Mouse (Mus musculus) embryonic fibroblast, embryonic 13.5 days (primary cell): Measurements from ENCODE around the gene Trank1.

Experiments used
- CTCF ChIP-seq: IDR thresholded peaks from 2 replicates; pipeline ENCODE4 v1.5.1; 2011; ENCODE audit warnings: mild to moderate bottlenecking, control low read depth, low read length, moderate library complexity, borderline replicate concordance; ENCODE audit not compliant: insufficient read depth
- POLR2A ChIP-seq: IDR thresholded peaks from 2 replicates; pipeline ENCODE4 v1.6.1; 2011; ENCODE audit warnings: low read depth, mild to moderate bottlenecking, control low read depth, low read length, moderate library complexity

DNA sequence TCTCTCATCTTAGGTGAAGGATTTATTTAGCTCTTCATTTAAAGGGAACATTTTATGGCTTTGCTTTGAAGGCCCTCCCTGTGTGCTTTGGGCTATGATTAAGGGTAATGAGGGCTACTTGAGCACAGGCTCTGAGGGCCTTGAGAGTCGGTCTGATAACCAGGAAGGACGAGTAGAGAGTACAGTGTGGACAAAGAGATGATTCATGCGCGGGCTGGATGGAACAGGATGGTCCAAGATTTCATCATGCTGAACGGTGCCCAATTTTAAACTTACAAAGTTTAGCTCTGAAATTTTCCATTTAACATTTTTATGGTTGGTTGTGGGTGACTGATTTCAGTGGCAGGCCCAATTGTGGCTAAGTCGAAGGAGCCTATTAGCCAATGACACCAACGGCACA lies 5.4 kb upstream of the Trank1 start:
- TF ChIP-seq CTCF: no peak
- no peak for TF ChIP-seq POLR2A
